Mouse (Mus musculus) thymus, adult 2 months (tissue): ENCODE data around the gene Fus. TPM values are rescaled to one million over a fixed set of nuclear protein-coding genes. Genes with fewer than 3 reads are reported as not detected.

Source experiments
- DNase-seq: peaks from one replicate; pipeline ENCODE4 v3.0.0; 2021
- H3K27ac ChIP-seq: fragments of 200-500 bp; 2 replicates; pipeline ENCODE4 v1.5.1; 2012; ENCODE audit warnings: low read length, control low read depth; ENCODE audit not compliant: control insufficient read depth, insufficient read depth
- H3K27me3 ChIP-seq: fragments of 200-500 bp; 2 replicates; pipeline ENCODE4 v1.6.1; 2012; ENCODE audit warnings: mild to moderate bottlenecking, low read length, moderate library complexity, mixed read lengths; ENCODE audit not compliant: control insufficient read depth, insufficient read depth
- H3K36me3 ChIP-seq: fragments of 200-500 bp; 2 replicates; pipeline ENCODE4 v1.6.1; 2012; ENCODE audit warnings: mild to moderate bottlenecking, low read length, moderate library complexity; ENCODE audit not compliant: control insufficient read depth, insufficient read depth
- H3K4me1 ChIP-seq: fragments of 200-500 bp; replicated peaks from 2 replicates; pipeline ENCODE4 v1.6.1; 2012; ENCODE audit warnings: low read length; ENCODE audit not compliant: control insufficient read depth, insufficient read depth
- H3K4me3 ChIP-seq: fragments of 200-500 bp; 2 replicates; pipeline ENCODE4 v1.5.1; 2012; ENCODE audit warnings: mild to moderate bottlenecking, low read length, control low read depth, moderate library complexity; ENCODE audit not compliant: control insufficient read depth, insufficient read depth
- CTCF ChIP-seq: fragments of 200-500 bp; IDR thresholded peaks from 2 replicates; pipeline ENCODE4 v1.5.1; 2012; ENCODE audit warnings: mild to moderate bottlenecking, control low read depth, low read length, moderate library complexity, borderline replicate concordance; ENCODE audit not compliant: control insufficient read depth, poor library complexity, insufficient read depth; ENCODE audit errors: extremely low read depth
- POLR2A ChIP-seq: fragments of 200-500 bp; IDR thresholded peaks from 2 replicates; pipeline ENCODE4 v1.6.1; 2012; ENCODE audit warnings: mild to moderate bottlenecking, low read length, control low read depth, moderate library complexity; ENCODE audit not compliant: control insufficient read depth, poor library complexity, insufficient read depth; ENCODE audit errors: extremely low read depth
- WGBS: fragments of 180-500 bp; shearing (Covaris S2); methylation state at CpG from one replicate; pipeline ENCODE4 v1.1.7; 2018; 5-methylcytosine and 5-hydroxymethylcytosine counted together
- polyA plus RNA-seq: library from polyadenylated mRNA; depleted of rRNA; stranded (reverse); fragments of >200 nt; gene quantifications from 2 replicates; pipeline ENCODE4 v1.2.3, GENCODE M21; 2012

Gene Fus
- polyA plus RNA-seq, 1 experiment, result 478 TPM

- peak; percentile 92 for TF ChIP-seq POLR2A
- TF ChIP-seq CTCF, result no peak
- peak within 1 kb of the TSS; percentile 80 for H3K4me3 ChIP-seq
- under 1% methylated on average over 18 of the region's 18 CpGs for WGBS
- H3K27ac ChIP-seq, result peak within 1 kb of the TSS; percentile 95
- H3K27me3 ChIP-seq, result no peaks in the 10 kb centered on the region
- peak; percentile 86 for DNase-seq
- H3K36me3 ChIP-seq, result peaks cover 31% of the 10 kb centered on the region; the same call in 1 of the 2 replicates
- peaks cover 11% of the 10 kb centered on the region for H3K4me1 ChIP-seq
Measured at GRCm38 (mm10) chr7:127993341-127993977, 26.2 kb downstream of the Fus start, which contains the start of gene Pycard. Gene Pycard, minus strand, starts transcription at chr7:127993867.

GRCm38 (mm10) chr7:127999436-127999835, 32.2 kb downstream of the Fus start:
- Histone ChIP-seq H3K27ac (no peak overlapping the region), H3K4me3 (no peak overlapping the region), H3K27me3 (no peaks in the 10 kb centered on the region), H3K36me3 (no peaks in the 10 kb centered on the region), H3K4me1 (peaks cover 8% of the 10 kb centered on the region)
- WGBS, result 76% methylated on average over 1 of the region's 1 CpGs
- TF ChIP-seq POLR2A, result no peak
- TF ChIP-seq CTCF, result no peak
- no peak for DNase-seq

GRCm38 (mm10) chr7:128000068-128000950, 33.1 kb downstream of the Fus start:
- H3K4me1 ChIP-seq, result peaks cover 16% of the 10 kb centered on the region
- no peak overlapping the region for H3K27ac ChIP-seq
- H3K4me3 ChIP-seq, result no peak overlapping the region
- TF ChIP-seq CTCF (no peak), POLR2A (no peak)
- no peaks in the 10 kb centered on the region for H3K36me3 ChIP-seq
- H3K27me3 ChIP-seq, result no peaks in the 10 kb centered on the region
- 55% methylated on average over 1 of the region's 1 CpGs for WGBS
- no peak for DNase-seq

GRCm38 (mm10) chr7:128003098-128003497, 35.8 kb downstream of the Fus start:
- no peak overlapping the region for H3K4me3 ChIP-seq
- TF ChIP-seq POLR2A, result no peak
- no peak for TF ChIP-seq CTCF
- WGBS, result 98% methylated on average over 6 of the region's 6 CpGs
- no peak overlapping the region for H3K27ac ChIP-seq
- no peak for DNase-seq
- H3K27me3 ChIP-seq, result no peaks in the 10 kb centered on the region
- H3K4me1 ChIP-seq, result peaks cover 16% of the 10 kb centered on the region
- H3K36me3 ChIP-seq, result no peaks in the 10 kb centered on the region

- H3K4me3 ChIP-seq, result peak within 1 kb of the TSS; percentile 10; the same call in 1 of the 2 replicates
- no peak for TF ChIP-seq POLR2A
- no peak for TF ChIP-seq CTCF
- peaks cover 16% of the 10 kb centered on the region for H3K4me1 ChIP-seq
- H3K36me3 ChIP-seq, result no peaks in the 10 kb centered on the region
- no peak within 1 kb of the TSS for H3K27ac ChIP-seq
- no peaks in the 10 kb centered on the region for H3K27me3 ChIP-seq
- no peak for DNase-seq
- 96% methylated on average over 2 of the region's 2 CpGs for WGBS
Measured at GRCm38 (mm10) chr7:128003688-128004087, 36.4 kb downstream of the Fus start, which contains the start of gene Trim72. Gene Trim72, plus strand, starts transcription at chr7:128003949.

GRCm38 (mm10) chr7:128004150-128004486, 36.9 kb downstream of the Fus start:
- WGBS, result 50% methylated on average over 5 of the region's 5 CpGs
- Histone ChIP-seq H3K4me1 (peaks cover 16% of the 10 kb centered on the region), H3K36me3 (no peaks in the 10 kb centered on the region), H3K27me3 (no peaks in the 10 kb centered on the region), H3K27ac (no peak overlapping the region), H3K4me3 (no peak overlapping the region)
- DNase-seq, result no peak
- TF ChIP-seq POLR2A (no peak), CTCF (no peak)
